Mouse (Mus musculus): ENCODE results near the gene Arl5c. TPM values are rescaled to one million over a fixed set of nuclear protein-coding genes. Genes with fewer than 3 reads are reported as not detected.
A peak's percentile ranks its signal among the peaks of the same experiment; 100 is the strongest.

Arl5c gene
- total RNA-seq, 4 experiments from 2014 or later, result 0.22 to 0.87 (median 0.45) TPM

- DNase-seq (ENCODE audit: low spot score), result no peak
These were observed 710 bp upstream of the Arl5c start for GRCm38 (mm10) chr11:97996691-97997090.

GRCm38 (mm10) chr11:97994539-97995100, 1.4 kb downstream of the Arl5c start:
- DNase-seq (ENCODE audit: low spot score), result peak; percentile 78

- DNase-seq (ENCODE audit: low spot score), result peak; percentile 94
These were observed 7.4 kb downstream of the Arl5c start for GRCm38 (mm10) chr11:97988530-97989096.

- DNase-seq (ENCODE audit: low spot score), result peak; percentile 97
These were observed 8.1 kb downstream of the Arl5c start for GRCm38 (mm10) chr11:97987551-97988526.

GRCm38 (mm10) chr11:97986738-97987465, 9.1 kb downstream of the Arl5c start:
- DNase-seq (ENCODE audit: low spot score), result no peak

- DNase-seq (ENCODE audit: low spot score), result no peak
These were observed 10.0 kb downstream of the Arl5c start, which contains the start of gene Plxdc1 for GRCm38 (mm10) chr11:97985727-97986677. Gene Plxdc1, minus strand, starts transcription at chr11:97986444.

GRCm38 (mm10) chr11:97983983-97984382, 12.0 kb downstream of the Arl5c start:
- no peak for DNase-seq (ENCODE audit: low spot score)

- no peak for DNase-seq (ENCODE audit: low spot score)
These were observed 12.5 kb downstream of the Arl5c start for GRCm38 (mm10) chr11:97983506-97983905.

- DNase-seq (ENCODE audit: low spot score), result no peak
These were observed 13.3 kb downstream of the Arl5c start for GRCm38 (mm10) chr11:97982721-97983120.

- peak; percentile 72 for DNase-seq (ENCODE audit: low spot score)
These were observed 15.4 kb downstream of the Arl5c start for GRCm38 (mm10) chr11:97980531-97980966.

- DNase-seq (ENCODE audit: low spot score), result no peak
These were observed 16.0 kb downstream of the Arl5c start for GRCm38 (mm10) chr11:97979824-97980495.

GRCm38 (mm10) chr11:97978392-97978791, 17.6 kb downstream of the Arl5c start:
- DNase-seq (ENCODE audit: low spot score), result no peak

GRCm38 (mm10) chr11:97977797-97978196, 18.2 kb downstream of the Arl5c start:
- no peak for DNase-seq (ENCODE audit: low spot score)

- no peak for DNase-seq (ENCODE audit: low spot score)
These were observed 21.2 kb downstream of the Arl5c start for GRCm38 (mm10) chr11:97974746-97975145.

- no peak for DNase-seq (ENCODE audit: low spot score)
These were observed 21.8 kb downstream of the Arl5c start for GRCm38 (mm10) chr11:97974141-97974540.

- DNase-seq (ENCODE audit: low spot score), result no peak
These were observed 23.5 kb downstream of the Arl5c start for GRCm38 (mm10) chr11:97972434-97972833.

GRCm38 (mm10) chr11:97971232-97971631, 24.7 kb downstream of the Arl5c start:
- DNase-seq (ENCODE audit: low spot score), result peak; percentile 89

- DNase-seq (ENCODE audit: low spot score), result no peak
These were observed 25.2 kb downstream of the Arl5c start for GRCm38 (mm10) chr11:97970771-97971170.

GRCm38 (mm10) chr11:97968385-97968784, 27.6 kb downstream of the Arl5c start:
- DNase-seq (ENCODE audit: low spot score), result no peak

GRCm38 (mm10) chr11:97967114-97967513, 28.9 kb downstream of the Arl5c start:
- peak; percentile 48 for DNase-seq (ENCODE audit: low spot score)

All from heart, adult 8-10 months (tissue).